Mouse (Mus musculus) stomach, postnatal 0 days (tissue): Measurements from ENCODE around the gene Wasl. TPM values are rescaled to one million over a fixed set of nuclear protein-coding genes. Genes with fewer than 3 reads are reported as not detected.

Experiments
- ATAC-seq: fragments of 200-750 bp; cut with Nextera tagmentation; 2 replicates; pipeline ENCODE4 v1.8.0; 2017; ENCODE audit not compliant: low FRiP score, low TSS enrichment
- DNase-seq: peaks from one replicate; pipeline ENCODE4 v3.0.0-alpha.2; 2016; ENCODE audit warnings: low spot score
- H3K27ac ChIP-seq: fragments of 300-500 bp; sonication (generic); replicated peaks from 2 replicates; pipeline ENCODE4 v1.5.1; 2014; ENCODE audit warnings: mild to moderate bottlenecking, control low read depth
- H3K27me3 ChIP-seq: fragments of 300-500 bp; sonication (generic); 2 replicates; pipeline ENCODE4 v1.6.1; 2014; ENCODE audit warnings: low read length; ENCODE audit not compliant: control insufficient read depth, insufficient read depth
- H3K36me3 ChIP-seq: fragments of 300-500 bp; sonication (generic); 2 replicates; pipeline ENCODE4 v1.6.1; 2014; ENCODE audit warnings: low read length, mixed read lengths; ENCODE audit not compliant: control insufficient read depth, insufficient read depth
- H3K4me1 ChIP-seq: fragments of 300-500 bp; sonication (generic); replicated peaks from 2 replicates; pipeline ENCODE4 v1.6.1; 2014; ENCODE audit warnings: antibody characterized with exemption; ENCODE audit not compliant: control insufficient read depth, insufficient read depth
- H3K4me2 ChIP-seq: fragments of 300-500 bp; sonication (generic); replicated peaks from 2 replicates; pipeline ENCODE4 v1.6.1; 2014; ENCODE audit warnings: low read depth, mild to moderate bottlenecking, control low read depth, moderate library complexity
- H3K4me3 ChIP-seq: fragments of 300-500 bp; sonication (generic); 2 replicates; pipeline ENCODE4 v1.5.1; 2014; ENCODE audit warnings: low read depth, low read length, control low read depth
- H3K9ac ChIP-seq: fragments of 300-500 bp; sonication (generic); 2 replicates; pipeline ENCODE4 v1.6.1; 2014; ENCODE audit warnings: mild to moderate bottlenecking, low read length, control low read depth, mixed read lengths
- H3K9me3 ChIP-seq: fragments of 300-500 bp; sonication (generic); 2 replicates; pipeline ENCODE4 v1.6.1; 2016; ENCODE audit warnings: low read length; ENCODE audit not compliant: control insufficient read depth
- CTCF ChIP-seq: IDR thresholded peaks from 2 replicates; pipeline ENCODE4 v1.5.1; 2016; ENCODE audit warnings: antibody characterized with exemption, low read depth, mild to moderate bottlenecking, moderate library complexity
- EP300 ChIP-seq: optimal IDR thresholded peaks from 2 replicates; pipeline ENCODE3; 2016; ENCODE audit warnings: antibody characterized with exemption
- WGBS: fragments of 180-500 bp; shearing (Covaris S2); extraction: QIAGEN DNeasy Blood & Tissue Kit; methylation state at CpG from one replicate; pipeline ENCODE4 v1.1.7; 2014; 5-methylcytosine and 5-hydroxymethylcytosine counted together
- polyA plus RNA-seq: library from polyadenylated mRNA; unstranded; fragments of >200 nt; fragmentation: Nextera tagmentation; extraction: Ambion mirVana; gene quantifications from 2 replicates; pipeline ENCODE4 v1.2.1, GENCODE M21; 2015

The Wasl gene
- polyA plus RNA-seq, 1 experiment from 2014 or later = 80.9 TPM

DNA sequence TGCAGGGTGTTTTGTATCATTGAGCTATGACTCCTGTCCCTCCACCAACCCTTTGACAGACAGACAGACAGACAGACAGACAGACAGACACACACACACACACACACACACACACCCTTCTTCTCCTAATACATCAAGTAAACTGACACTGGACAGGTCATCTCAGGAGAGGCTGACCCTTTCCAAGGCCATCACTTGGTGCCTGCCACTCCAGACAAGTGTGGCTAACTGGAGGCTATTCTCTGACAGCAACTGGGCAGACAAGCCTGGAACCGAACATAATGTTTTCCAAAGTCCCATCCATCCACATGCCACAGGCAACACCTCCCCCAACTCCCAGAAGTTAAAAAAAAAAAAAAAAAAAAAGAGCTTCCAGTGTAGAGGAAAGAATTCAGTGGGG lies 63.1 kb downstream of the Wasl start:
- no peak for TF ChIP-seq EP300
- no peak for TF ChIP-seq CTCF
- H3K36me3 ChIP-seq = no peaks in the 10 kb centered on the region
- no peak for ATAC-seq
- H3K4me1 ChIP-seq = no peaks in the 10 kb centered on the region
- no peak overlapping the region for H3K4me3 ChIP-seq
- H3K4me2 ChIP-seq = no peak overlapping the region
- H3K27ac ChIP-seq = no peak overlapping the region
- 10% methylated on average over 1 of the region's 1 CpGs for WGBS
- H3K9me3 ChIP-seq = no peaks in the 10 kb centered on the region
- H3K9ac ChIP-seq = no peak overlapping the region
- no peaks in the 10 kb centered on the region for H3K27me3 ChIP-seq
- no peak for DNase-seq

DNA sequence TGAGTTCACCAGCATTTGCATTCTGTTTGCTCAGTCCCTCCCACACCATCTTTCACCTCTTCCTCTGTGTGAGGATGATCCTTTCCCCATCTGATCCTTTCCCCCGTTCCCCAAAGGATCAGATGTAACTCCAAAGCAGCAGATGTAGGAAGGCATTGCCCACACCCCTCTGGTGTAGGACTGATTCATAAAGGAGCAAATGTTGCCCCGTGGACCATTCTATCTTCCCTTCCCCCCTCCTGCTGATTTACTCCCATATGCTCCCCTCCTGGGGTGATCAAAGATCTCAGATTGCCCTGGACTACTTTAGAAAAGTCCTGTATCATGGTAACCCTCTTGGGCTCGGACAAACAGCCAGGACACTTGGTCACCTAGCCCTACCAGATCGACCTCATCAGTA lies 64.1 kb downstream of the Wasl start:
- H3K4me1 ChIP-seq = no peaks in the 10 kb centered on the region
- TF ChIP-seq EP300 = no peak
- no peak for TF ChIP-seq CTCF
- DNase-seq (no peak), ATAC-seq (no peak)
- WGBS = 75% methylated on average over 4 of the region's 4 CpGs
- no peak overlapping the region for H3K4me3 ChIP-seq
- H3K27ac ChIP-seq = no peak overlapping the region
- H3K9me3 ChIP-seq = no peaks in the 10 kb centered on the region
- no peaks in the 10 kb centered on the region for H3K36me3 ChIP-seq
- H3K27me3 ChIP-seq = no peaks in the 10 kb centered on the region
- H3K9ac ChIP-seq = no peak overlapping the region
- H3K4me2 ChIP-seq = no peak overlapping the region

DNA sequence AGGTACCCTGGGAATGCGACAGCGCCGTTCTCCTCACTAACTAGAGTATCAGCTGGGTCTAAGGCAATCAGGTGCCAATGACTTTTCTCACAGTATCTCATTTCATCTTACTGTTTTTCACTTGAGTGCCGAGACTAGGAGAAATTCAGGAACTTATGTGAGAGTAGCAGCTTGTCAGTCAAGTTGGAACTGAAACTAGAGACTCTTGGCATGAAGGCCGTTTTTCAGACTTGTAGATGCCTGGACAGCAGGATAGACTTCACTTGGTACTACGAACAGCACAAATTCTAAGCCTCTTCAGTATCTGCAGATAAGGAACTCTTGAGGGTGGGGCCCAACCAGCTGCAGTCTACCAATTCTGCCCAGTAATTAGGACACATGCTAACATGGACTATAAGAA lies 64.7 kb downstream of the Wasl start:
- H3K9ac ChIP-seq = no peak overlapping the region
- H3K4me1 ChIP-seq = no peaks in the 10 kb centered on the region
- no peak overlapping the region for H3K4me2 ChIP-seq
- DNase-seq (no peak), ATAC-seq (no peak)
- no peaks in the 10 kb centered on the region for H3K9me3 ChIP-seq
- no peaks in the 10 kb centered on the region for H3K36me3 ChIP-seq
- no peak overlapping the region for H3K4me3 ChIP-seq
- no peaks in the 10 kb centered on the region for H3K27me3 ChIP-seq
- H3K27ac ChIP-seq = no peak overlapping the region
- TF ChIP-seq EP300 (no peak), CTCF (no peak)
- 82% methylated on average over 6 of the region's 6 CpGs for WGBS

DNA sequence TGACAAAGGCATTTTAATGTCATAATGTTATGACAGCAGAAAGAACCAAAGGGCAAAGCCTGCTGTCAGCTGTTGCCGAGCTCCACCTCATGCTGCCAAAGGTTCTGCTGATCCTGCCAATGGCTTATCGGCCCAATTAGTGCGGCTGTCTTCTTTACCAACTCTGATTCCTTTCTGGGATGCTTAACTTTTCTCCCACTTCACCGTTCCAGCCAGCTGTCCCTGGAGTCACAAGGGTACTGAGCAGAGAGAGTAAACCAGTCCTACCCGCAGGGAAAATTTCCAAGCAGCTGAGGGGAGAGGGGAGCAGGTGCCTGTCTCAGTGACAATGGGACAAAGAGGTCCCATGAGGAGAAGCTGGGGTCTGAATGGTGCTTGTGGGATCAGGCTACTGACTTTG lies 65.2 kb downstream of the Wasl start:
- Histone ChIP-seq H3K36me3 (no peaks in the 10 kb centered on the region), H3K4me1 (no peaks in the 10 kb centered on the region), H3K4me3 (no peak overlapping the region), H3K27ac (no peak overlapping the region), H3K9me3 (no peaks in the 10 kb centered on the region), H3K4me2 (no peak overlapping the region), H3K27me3 (no peaks in the 10 kb centered on the region), H3K9ac (no peak overlapping the region)
- no peak for DNase-seq
- ATAC-seq = no peak
- WGBS = 80% methylated on average over 5 of the region's 5 CpGs
- TF ChIP-seq CTCF (no peak), EP300 (no peak)

DNA sequence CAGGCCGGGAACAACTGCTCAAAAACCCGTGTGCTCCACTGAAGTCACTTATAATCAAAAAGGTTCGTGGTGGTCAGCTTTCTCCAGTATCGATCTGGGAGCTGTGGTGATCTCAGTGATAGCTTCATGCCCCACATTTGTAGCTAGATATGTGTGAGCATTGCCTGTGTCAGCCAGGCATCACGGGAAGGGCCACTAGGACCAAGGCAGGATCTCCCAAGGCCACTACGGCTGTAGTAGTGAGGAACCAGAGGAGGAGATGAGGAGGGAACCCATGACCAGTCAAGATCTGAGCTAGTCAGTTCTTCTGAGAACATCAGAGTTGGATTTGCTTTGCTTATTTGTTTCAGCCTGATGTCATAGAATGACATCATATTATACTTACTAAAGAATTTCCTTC lies 65.6 kb downstream of the Wasl start:
- TF ChIP-seq CTCF = no peak
- no peak for TF ChIP-seq EP300
- Histone ChIP-seq H3K27ac (no peak overlapping the region), H3K9ac (no peak overlapping the region), H3K4me2 (no peak overlapping the region), H3K9me3 (no peaks in the 10 kb centered on the region), H3K27me3 (no peaks in the 10 kb centered on the region), H3K36me3 (no peaks in the 10 kb centered on the region), H3K4me1 (no peaks in the 10 kb centered on the region), H3K4me3 (no peak overlapping the region)
- ATAC-seq (no peak), DNase-seq (no peak)
- WGBS = 89% methylated on average over 6 of the region's 6 CpGs

DNA sequence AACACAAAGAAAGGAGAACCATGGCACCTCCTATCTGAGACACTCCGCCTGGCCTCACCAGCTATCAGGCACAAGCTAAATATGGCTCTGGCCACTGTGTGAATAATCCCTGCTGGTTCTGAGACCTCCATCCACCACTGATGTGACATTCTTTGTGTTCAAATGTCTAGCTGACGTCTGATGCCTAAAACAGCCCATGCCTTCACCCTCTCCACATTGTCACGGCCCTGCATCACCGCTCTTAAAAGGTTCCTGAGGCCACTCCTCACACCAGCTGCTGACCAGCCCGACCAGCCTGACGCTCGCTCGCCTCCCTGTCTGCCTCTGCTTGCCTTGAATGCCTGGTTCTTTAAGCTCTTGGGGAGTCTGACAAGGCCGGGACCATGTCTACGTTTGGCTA lies 67.3 kb downstream of the Wasl start, which contains the start of gene Lmod2:
Lmod2 (plus strand) TSS at position 263 of the 400 bp plus-strand sequence.
- Histone ChIP-seq H3K36me3 (no peaks in the 10 kb centered on the region), H3K4me3 (no peak within 1 kb of the TSS), H3K27me3 (no peaks in the 10 kb centered on the region), H3K27ac (no peak within 1 kb of the TSS), H3K9me3 (no peaks in the 10 kb centered on the region), H3K9ac (no peak within 1 kb of the TSS), H3K4me2 (no peak within 1 kb of the TSS), H3K4me1 (no peaks in the 10 kb centered on the region)
- ATAC-seq = no peak
- DNase-seq = no peak
- 70% methylated on average over 10 of the region's 10 CpGs for WGBS
- TF ChIP-seq CTCF = no peak
- no peak for TF ChIP-seq EP300
